Mouse (Mus musculus) layer of hippocampus, adult 9-11 months (tissue): ENCODE measurements around the gene Lrrk1.
"Not testable (repeated sequence)": the region's sequence is repeated elsewhere in the genome, so short reads cannot be mapped to it uniquely, and the experiment has no call there.

Experiments used
- DNase-seq: peaks from one replicate; pipeline ENCODE4 v3.0.0; 2022

Gene Lrrk1

GRCm38 (mm10) chr7:66219028-66219793 lies 168.9 kb downstream of the Lrrk1 start:
- DNase-seq: no peak

DNA sequence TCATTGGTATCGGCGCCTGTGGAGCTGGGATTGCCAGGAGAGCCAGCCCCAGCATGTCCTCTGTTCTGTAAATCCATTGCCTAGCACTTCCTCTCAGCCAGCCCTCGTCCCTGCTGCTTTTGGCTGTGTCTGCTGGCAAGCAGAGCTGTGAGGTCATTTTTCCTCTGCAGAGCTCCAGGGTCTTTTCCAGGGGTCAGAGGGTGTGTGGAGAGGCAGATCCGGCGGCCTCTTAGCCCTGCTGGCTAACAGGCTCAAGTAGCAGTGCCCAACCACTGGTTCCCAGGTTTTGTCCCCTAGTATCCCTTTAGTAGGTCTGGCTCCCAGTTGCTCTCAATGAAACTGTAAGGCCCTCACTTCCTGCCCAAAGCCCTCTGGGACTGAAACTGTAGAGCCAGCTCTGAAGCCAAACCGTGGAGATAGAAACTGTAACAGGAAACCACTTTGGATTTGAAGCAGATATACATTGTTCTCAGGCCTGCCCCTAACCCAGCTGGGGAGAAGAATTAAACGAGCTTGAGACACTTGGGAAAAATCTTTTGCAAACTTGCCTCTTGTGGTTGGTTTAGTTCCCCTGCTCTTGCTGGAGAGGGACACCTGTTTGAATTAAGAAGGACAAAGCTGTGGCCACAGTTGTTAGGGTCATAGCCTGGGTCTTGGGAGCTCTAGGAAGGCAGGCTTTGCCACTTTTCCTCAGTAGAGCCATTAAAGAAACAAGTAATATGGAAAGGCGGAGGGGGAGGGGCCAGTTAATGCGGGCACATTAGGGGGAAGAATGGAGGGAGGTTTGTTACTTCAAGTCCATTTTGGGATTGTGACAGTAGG lies 169.7 kb downstream of the Lrrk1 start:
- no peak for DNase-seq

GRCm38 (mm10) chr7:66217531-66218094 lies 170.5 kb downstream of the Lrrk1 start:
- DNase-seq: no peak

GRCm38 (mm10) chr7:66217011-66217410 lies 171.1 kb downstream of the Lrrk1 start:
- no peak for DNase-seq

DNA sequence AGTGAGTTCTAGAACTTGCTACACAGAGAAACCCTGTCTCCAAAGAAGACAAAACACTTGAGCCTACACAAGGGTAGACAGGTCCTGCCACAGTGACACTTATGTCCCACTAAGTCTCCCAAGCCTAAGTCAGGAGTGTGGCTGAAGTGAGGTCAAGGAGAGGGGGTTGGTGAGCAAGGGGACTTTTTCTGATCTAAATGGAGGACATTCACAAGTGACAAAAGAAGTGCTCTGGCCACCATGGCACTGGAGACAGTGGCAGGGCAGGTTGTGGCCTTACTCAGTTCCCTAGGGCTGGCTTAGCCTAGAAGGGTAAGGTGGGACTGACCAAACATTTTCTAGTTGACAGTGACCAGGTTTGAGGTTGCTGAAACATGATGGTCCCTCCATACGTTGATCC lies 172.2 kb downstream of the Lrrk1 start:
- no peak for DNase-seq

DNA sequence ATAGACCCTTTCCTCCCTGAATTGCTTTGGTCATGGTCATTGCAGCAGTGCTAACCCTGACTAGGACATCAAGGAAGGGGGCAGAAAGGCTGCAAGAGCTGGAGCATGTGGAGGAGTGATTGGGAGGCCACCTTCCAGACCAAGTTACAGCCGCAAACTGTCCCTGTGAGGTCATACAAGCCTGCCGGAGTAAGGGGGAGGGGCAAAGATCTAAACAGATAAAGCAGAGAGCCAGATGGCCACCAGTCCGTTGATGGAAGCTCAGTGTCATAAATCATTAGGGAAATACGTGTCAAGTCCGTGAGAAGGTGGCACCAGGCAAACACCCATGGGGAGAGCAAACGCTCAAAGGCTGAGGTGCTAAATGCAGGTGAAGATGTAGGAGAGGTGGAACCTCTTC lies 173.7 kb downstream of the Lrrk1 start:
- DNase-seq: no peak

- no peak for DNase-seq
Observed at GRCm38 (mm10) chr7:66212887-66213286, 175.3 kb downstream of the Lrrk1 start.

DNA sequence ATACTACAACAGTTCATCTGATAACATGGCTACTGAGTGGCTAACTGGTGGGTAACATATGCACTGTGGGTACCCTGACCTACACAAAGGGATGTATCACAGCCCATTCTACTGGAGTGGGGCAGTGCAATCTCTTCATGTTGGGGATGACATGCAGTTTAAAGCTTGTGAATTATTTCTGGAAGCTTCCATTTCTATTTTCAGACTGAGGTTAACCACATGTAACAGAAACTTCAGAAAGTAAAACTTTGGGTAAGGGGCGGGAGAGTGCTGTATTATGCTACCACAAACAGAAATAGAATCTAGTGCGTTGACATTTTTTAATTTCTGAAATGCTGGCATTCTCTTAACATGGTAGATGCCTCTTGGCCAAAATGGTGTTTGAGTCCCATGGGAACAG lies 178.2 kb downstream of the Lrrk1 start:
- DNase-seq: no peak

- DNase-seq: no peak
Observed at GRCm38 (mm10) chr7:66201657-66202056, 186.5 kb downstream of the Lrrk1 start.

DNA sequence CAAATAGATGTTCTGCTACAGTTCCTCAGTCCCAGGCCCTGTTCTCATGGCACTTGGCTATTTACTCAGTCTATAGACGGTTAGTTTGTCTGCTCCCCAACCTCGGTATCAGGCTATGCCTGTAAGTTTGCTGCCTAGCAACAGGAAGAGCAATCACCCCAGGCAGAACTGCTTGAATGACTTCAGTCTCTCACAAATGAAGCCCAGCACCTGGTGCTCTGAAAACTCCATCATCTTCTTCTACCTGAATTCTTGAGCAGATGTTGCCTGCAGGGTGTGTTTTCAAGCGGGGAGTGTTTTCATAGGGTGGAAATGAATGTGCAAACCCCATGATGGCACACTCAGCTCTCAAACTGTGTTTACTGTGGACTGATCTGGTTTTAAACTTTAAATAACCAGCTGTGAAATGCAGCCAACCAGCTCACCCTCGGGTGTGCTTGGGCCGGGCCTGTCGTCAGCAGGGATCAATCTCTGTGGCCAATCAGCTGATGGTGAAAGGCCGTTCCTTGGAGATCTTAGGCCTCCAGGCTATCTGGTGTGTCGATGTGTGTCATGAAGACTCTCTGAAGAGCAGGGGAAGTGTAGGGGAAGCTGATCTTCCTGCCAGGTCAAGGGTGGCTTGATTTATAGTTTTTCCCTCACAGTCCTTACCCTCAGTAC lies 187.2 kb downstream of the Lrrk1 start:
- no peak for DNase-seq

DNA sequence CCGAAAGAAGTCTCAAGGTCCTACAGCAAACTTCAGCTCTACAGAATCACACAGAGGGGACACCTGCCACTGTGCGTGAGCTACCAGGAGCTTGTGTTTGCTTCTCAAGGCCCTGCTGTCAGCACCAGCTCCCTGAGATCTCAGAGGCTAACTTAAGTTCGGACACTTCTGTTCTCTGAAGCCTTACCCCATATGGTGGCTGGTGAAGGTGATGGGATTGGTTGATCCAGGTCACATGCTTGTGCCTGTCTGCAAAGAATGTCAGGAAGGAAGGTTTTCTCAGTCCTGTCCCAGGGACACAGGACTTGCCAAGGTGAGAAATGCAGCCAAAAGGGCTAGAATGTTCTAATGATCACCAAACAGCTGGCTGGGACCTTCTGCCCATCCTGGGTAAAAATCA lies 187.8 kb downstream of the Lrrk1 start:
- no peak for DNase-seq

DNA sequence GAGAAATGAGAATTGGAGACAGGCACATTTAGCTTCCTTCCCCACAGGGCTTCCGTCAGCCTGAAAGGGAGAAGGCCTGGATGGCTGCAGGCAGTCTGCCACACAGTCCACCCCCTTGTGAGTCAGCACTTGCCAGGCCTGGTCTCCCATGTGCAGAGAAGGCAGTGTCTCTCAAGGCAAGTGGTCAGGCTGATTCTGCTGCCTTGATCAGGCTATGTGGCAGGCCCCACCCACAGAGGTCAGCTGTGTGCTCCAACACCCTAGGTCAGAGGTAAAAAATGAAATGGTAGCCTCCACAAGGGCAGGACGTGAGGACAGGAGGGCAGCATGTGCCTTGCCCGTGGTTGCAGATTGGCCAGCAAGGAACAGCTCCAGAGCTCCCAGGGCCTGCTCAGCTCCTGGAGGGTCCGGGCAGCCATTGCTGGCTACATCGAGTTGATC lies 188.7 kb downstream of the Lrrk1 start:
- peak; percentile 73 for DNase-seq

DNA sequence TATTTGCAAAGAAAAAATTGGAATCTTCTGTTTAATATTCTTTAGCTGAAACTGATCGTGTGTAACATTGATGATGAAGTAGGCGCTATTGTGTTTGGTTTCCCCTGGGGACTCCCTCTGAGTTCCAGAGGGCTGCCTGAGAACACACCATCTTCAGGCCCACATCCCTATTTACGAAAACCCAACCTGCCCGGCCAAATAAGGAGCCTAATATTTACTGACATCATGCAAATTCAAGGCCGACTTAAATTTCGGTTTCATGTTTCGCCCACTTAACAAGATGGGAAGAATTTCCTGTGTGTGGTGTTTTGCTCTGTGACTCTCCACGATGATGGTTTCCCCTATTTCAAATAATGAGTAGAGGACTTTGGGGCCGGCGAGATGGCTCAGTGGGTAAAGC lies 189.7 kb downstream of the Lrrk1 start:
- DNase-seq: no peak

GRCm38 (mm10) chr7:66196609-66197445 lies 191.3 kb downstream of the Lrrk1 start:
- peak; percentile 36 for DNase-seq

DNA sequence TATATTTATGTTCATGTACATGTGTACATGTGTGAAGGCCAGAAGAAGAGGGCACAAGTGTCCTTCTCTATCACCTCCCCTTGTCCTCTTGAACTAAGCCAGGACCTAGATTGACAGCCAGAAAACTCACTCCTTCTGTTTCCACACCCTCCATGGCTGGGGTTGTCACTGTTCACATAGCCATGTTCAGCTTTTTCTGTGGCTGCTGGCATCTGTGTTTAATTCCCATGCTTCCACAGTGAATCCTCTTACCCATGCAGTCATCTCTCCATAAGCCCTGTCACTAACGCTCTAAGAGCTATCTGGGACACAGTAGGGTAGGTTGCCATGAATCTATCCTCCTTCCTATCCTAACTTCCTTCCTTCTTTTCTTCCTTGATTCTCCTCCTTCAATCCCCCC lies 192.3 kb downstream of the Lrrk1 start:
- DNase-seq: no peak

DNA sequence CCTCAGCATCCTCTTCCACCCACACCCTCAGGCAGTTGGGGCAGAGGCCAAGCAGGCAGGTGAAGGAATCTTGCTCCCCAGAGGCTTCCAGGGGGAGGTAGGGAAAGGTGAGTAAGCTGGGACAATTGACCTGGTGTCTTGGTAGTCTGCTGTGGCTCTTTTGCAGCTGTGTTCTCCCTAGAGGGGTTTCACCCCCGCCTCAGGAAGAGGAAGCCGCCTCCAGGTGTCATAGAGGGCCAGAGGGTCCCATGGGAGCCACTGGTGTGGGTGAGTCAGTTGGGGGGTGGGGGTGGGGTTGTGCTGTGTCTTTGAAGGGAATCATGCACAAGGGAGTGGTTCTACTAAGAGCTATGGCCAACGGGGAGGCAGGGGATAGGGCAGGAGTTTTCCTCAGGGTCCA lies 193.6 kb downstream of the Lrrk1 start:
- DNase-seq: no peak

DNA sequence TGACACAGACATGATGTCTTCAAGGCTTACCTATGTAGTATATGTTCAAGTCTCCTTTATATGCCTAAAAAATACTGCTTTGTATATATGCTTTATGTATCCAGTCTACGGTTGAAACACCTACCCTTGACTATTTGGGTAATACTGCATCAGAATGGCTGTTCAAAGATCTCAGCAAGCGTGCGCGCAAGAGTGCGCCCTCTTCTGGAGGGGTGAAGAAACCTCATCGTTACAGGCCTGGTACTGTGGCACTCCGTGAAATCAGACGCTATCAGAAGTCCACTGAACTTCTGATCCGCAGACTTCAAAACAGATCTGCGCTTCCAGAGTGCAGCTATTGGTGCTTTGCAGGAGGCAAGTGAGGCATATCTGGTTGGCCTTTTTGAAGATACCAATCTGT lies 197.8 kb downstream of the Lrrk1 start:
- DNase-seq: not testable (repeated sequence)

GRCm38 (mm10) chr7:66187581-66188231 lies 200.4 kb downstream of the Lrrk1 start:
- DNase-seq: no peak

DNA sequence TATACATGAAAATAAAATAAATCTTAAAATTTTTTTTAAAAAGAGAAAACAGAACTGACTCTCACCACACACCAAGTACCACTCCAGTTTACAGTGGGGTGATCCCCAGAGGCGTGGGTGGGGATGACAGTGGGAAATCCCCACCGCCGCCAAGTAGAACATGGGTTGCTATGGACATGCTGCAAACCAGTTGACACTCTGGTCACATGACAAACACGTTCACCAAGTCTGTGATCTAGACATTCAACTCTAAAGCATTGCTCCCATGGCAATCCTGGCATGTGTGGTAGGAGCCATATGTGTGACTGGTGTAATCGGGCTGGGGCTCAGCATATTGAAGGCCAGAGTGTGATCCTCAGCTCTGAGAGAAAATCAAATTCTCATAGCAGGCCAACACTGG lies 202.8 kb downstream of the Lrrk1 start:
- DNase-seq: peak; percentile 16

DNA sequence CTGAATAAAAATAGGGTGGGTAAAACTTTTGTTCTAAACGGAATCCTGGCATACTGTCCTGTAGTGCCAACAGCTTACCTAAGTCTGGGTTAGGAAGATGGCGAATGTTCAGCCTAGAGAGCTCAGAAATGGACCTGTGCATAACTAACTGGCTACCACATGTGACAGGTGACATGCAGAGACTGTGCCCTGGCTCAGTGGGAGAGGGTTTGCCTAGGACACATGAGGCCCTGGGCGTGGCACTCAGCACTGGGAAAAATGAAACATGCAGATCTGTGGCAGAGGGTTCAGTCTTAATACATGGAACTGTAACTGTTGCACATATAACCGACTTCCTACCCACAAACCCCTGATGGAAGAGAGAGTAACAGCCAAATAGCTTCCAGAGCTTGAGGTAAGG lies 204.1 kb downstream of the Lrrk1 start:
- DNase-seq: no peak

- DNase-seq: no peak
Observed at GRCm38 (mm10) chr7:66183404-66183803, 204.7 kb downstream of the Lrrk1 start.
